Mouse (Mus musculus): Measurements from ENCODE around the gene Nsmce4a. TPM values are rescaled to one million over a fixed set of nuclear protein-coding genes. Genes with fewer than 3 reads are reported as not detected.

The Nsmce4a gene
- polyA plus RNA-seq, 1 experiment from 2014 or later: 74.8 TPM

GRCm38 (mm10) chr7:130576981-130577380 lies 4.1 kb upstream of the Nsmce4a start:
- WGBS: 32% methylated on average over 10 of the region's 10 CpGs
- peak overlapping the region; percentile 30 for H3K4me2 ChIP-seq
- H3K27ac ChIP-seq (replicated peaks): no peak overlapping the region; the same call in 1 of the 2 replicates
- H3K4me3 ChIP-seq (replicated peaks): no peak overlapping the region
- no peaks in the 10 kb centered on the region for H3K9me3 ChIP-seq (replicated peaks)
- no peaks in the 10 kb centered on the region for H3K36me3 ChIP-seq
- H3K4me1 ChIP-seq: peaks cover 17% of the 10 kb centered on the region
- H3K9ac ChIP-seq (replicated peaks): no peak overlapping the region
- ATAC-seq (ENCODE audit: low FRiP score): no peak
- no peaks in the 10 kb centered on the region for H3K27me3 ChIP-seq (replicated peaks)

DNA sequence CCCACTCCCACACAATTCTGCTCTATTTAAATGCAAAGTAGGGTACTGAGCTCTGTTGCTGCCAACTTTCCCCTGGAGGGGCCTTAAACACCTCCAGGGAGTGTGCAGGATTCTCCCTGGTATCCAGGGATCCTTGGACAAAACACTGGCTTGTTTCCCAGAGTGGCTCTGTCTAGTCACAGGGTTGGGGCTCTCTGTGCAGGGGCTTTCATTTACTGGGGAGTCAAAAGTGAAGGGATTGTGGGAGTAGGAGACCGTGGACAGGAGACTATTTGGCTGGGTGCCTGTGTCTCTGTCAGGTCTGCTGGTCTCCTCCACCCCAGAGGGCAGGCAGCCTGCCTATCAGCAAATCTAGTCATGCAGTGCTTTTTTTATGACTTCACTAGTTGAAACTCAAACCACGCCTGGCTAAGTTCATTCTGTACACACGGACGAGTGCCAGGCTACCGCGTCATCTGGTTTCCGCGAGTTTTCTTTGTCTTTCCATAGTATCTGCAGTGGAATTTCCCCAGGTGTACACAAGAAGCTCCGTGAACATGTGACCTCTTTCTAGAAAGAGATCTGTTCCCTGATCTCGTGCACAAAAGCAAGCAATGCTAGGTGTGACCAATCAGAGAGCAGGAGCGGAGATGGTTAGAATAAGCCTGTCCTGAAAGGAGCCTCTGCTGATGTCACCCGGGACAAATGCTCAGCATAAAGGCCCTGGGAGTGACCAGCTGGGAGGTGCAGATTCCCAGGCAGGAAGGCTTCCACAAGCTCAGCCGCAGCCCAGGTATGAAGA lies 1.5 kb upstream of the Nsmce4a start:
- Histone ChIP-seq H3K9me3 (replicated peaks) (no peaks in the 10 kb centered on the region), H3K4me3 (replicated peaks) (no peak overlapping the region), H3K27me3 (replicated peaks) (no peaks in the 10 kb centered on the region), H3K4me2 (peak overlapping the region; percentile 26), H3K27ac (replicated peaks) (0 out of 2 replicates have a peak overlapping the region, but pooled peaks have one; percentile 20), H3K9ac (replicated peaks) (no peak overlapping the region), H3K4me1 (peaks cover 17% of the 10 kb centered on the region), H3K36me3 (no peaks in the 10 kb centered on the region)
- 35% methylated on average over 13 of the region's 13 CpGs for WGBS
- ATAC-seq (ENCODE audit: low FRiP score): peak; percentile 79

GRCm38 (mm10) chr7:130573746-130574145 lies 828 bp upstream of the Nsmce4a start:
- WGBS: 81% methylated on average over 10 of the region's 10 CpGs

GRCm38 (mm10) chr7:130570472-130570871 lies 2.4 kb downstream of the Nsmce4a start:
- Histone ChIP-seq H3K9ac (replicated peaks) (no peak overlapping the region), H3K4me1 (peaks cover 9% of the 10 kb centered on the region), H3K36me3 (no peaks in the 10 kb centered on the region), H3K27me3 (replicated peaks) (no peaks in the 10 kb centered on the region), H3K4me2 (no peak overlapping the region), H3K4me3 (replicated peaks) (no peak overlapping the region), H3K9me3 (replicated peaks) (no peaks in the 10 kb centered on the region), H3K27ac (replicated peaks) (no peak overlapping the region)
- ATAC-seq (ENCODE audit: low FRiP score): no peak
- 29% methylated on average over 7 of the region's 7 CpGs for WGBS

More at GRCm38 (mm10) chr7:130573746-130574145, 828 bp upstream of the Nsmce4a start:
- Histone ChIP-seq H3K9me3 (replicated peaks) (no peaks in the 10 kb centered on the region), H3K36me3 (no peaks in the 10 kb centered on the region), H3K27ac (replicated peaks) (no peak overlapping the region), H3K4me2 (no peak overlapping the region), H3K4me3 (replicated peaks) (no peak overlapping the region), H3K27me3 (replicated peaks) (no peaks in the 10 kb centered on the region), H3K9ac (replicated peaks) (no peak overlapping the region), H3K4me1 (peaks cover 17% of the 10 kb centered on the region)
- no peak for ATAC-seq (ENCODE audit: low FRiP score)

- Histone ChIP-seq H3K36me3 (no peaks in the 10 kb centered on the region), H3K4me1 (no peaks in the 10 kb centered on the region)
Observed at GRCm38 (mm10) chr7:130568783-130569436, 4.0 kb downstream of the Nsmce4a start.

DNA sequence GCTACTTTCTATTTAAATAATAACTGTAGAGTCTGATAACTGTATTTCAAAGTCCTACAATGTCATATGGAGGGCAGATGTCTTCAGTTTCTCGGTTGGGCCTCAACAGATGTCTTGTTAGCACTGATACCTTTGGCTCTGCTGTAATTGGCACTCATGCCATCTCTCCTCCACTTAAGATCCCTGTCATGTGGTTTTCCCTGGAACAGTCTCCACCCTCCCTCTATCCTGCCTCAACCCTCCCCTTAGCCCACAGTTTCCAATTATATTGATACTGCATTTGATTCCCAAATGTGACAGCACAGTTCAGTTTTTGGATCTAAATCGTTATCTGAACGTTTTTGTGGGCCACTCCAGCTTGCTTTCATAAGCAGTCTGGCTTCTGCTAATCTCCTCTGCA lies 8.3 kb downstream of the Nsmce4a start:
- H3K4me1 ChIP-seq: no peaks in the 10 kb centered on the region
- 77% methylated on average over 3 of the region's 3 CpGs for WGBS
- no peaks in the 10 kb centered on the region for H3K9me3 ChIP-seq (replicated peaks)

More at GRCm38 (mm10) chr7:130568783-130569436, 4.0 kb downstream of the Nsmce4a start:
- Histone ChIP-seq H3K27me3 (replicated peaks) (no peaks in the 10 kb centered on the region), H3K4me2 (no peak overlapping the region), H3K4me3 (replicated peaks) (no peak overlapping the region), H3K27ac (replicated peaks) (no peak overlapping the region), H3K9me3 (replicated peaks) (no peaks in the 10 kb centered on the region), H3K9ac (replicated peaks) (no peak overlapping the region)
- no peak for ATAC-seq (ENCODE audit: low FRiP score)
- 86% methylated on average over 9 of the region's 9 CpGs for WGBS

DNA sequence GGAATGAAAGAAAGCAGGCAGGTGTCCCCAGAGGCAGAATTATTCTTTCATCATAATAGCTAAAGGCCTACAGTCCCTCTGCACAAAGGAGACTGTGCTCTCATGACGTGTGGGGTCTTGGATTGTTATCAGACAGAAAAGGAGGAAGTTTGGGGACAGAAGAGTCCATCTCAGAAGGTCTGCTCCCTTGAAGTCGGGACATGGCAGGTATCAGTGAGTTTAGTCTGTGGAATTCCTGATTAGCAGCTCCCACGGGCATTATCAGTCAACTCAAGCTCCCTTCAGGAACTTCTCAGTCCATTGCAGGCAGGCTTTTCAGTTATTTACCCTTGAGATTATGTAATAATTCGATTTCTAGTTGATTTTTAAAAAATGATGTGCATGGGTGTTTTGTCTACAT lies 9.0 kb downstream of the Nsmce4a start:
- 74% methylated on average over 4 of the region's 4 CpGs for WGBS
- H3K4me3 ChIP-seq (replicated peaks): no peak overlapping the region

More for the DNA sequence above, 8.3 kb downstream of the Nsmce4a start:
- Histone ChIP-seq H3K4me3 (replicated peaks) (no peak overlapping the region), H3K4me2 (no peak overlapping the region), H3K27ac (replicated peaks) (no peak overlapping the region), H3K27me3 (replicated peaks) (no peaks in the 10 kb centered on the region), H3K36me3 (no peaks in the 10 kb centered on the region), H3K9ac (replicated peaks) (no peak overlapping the region)
- no peak for ATAC-seq (ENCODE audit: low FRiP score)

DNA sequence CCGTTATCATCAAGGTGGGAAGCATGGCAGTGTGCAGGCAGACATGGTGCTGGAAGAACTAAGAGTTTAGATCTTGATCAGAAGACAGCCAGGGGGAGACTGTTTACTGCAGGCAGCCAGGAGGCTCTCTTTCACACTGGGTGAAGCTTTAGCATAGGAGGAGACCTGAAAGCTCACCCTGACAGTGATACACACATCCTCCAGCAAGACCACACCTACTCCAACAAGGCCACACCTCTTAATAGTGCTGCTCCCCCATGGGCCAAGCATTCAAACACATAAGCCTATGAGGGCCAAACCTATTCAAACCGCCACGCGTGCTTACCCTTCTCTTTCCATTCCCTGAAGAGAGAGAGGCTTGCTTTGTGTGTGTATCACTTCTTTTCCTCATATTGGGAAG lies 9.6 kb downstream of the Nsmce4a start:
- no peak for ATAC-seq (ENCODE audit: low FRiP score)
- no peak overlapping the region for H3K27ac ChIP-seq (replicated peaks)
- no peaks in the 10 kb centered on the region for H3K9me3 ChIP-seq (replicated peaks)
- H3K9ac ChIP-seq (replicated peaks): no peak overlapping the region
- no peaks in the 10 kb centered on the region for H3K36me3 ChIP-seq
- H3K4me1 ChIP-seq: no peaks in the 10 kb centered on the region
- WGBS: 87% methylated on average over 4 of the region's 4 CpGs
- H3K4me2 ChIP-seq: no peak overlapping the region
- no peak overlapping the region for H3K4me3 ChIP-seq (replicated peaks)
- H3K27me3 ChIP-seq (replicated peaks): no peaks in the 10 kb centered on the region

More for the DNA sequence above, 9.0 kb downstream of the Nsmce4a start:
- no peak for ATAC-seq (ENCODE audit: low FRiP score)
- Histone ChIP-seq H3K9me3 (replicated peaks) (no peaks in the 10 kb centered on the region), H3K9ac (replicated peaks) (no peak overlapping the region), H3K4me2 (no peak overlapping the region), H3K36me3 (no peaks in the 10 kb centered on the region), H3K27me3 (replicated peaks) (no peaks in the 10 kb centered on the region), H3K27ac (replicated peaks) (no peak overlapping the region), H3K4me1 (no peaks in the 10 kb centered on the region)

- no peak overlapping the region for H3K27ac ChIP-seq (replicated peaks)
- no peaks in the 10 kb centered on the region for H3K9me3 ChIP-seq (replicated peaks)
- no peaks in the 10 kb centered on the region for H3K27me3 ChIP-seq (replicated peaks)
- H3K4me2 ChIP-seq: no peak overlapping the region
- H3K4me1 ChIP-seq: no peaks in the 10 kb centered on the region
- H3K36me3 ChIP-seq: no peaks in the 10 kb centered on the region
- 73% methylated on average over 1 of the region's 1 CpGs for WGBS
- ATAC-seq (ENCODE audit: low FRiP score): no peak
- H3K4me3 ChIP-seq (replicated peaks): no peak overlapping the region
- H3K9ac ChIP-seq (replicated peaks): no peak overlapping the region
Observed at GRCm38 (mm10) chr7:130560933-130561332, 12.0 kb downstream of the Nsmce4a start.

DNA sequence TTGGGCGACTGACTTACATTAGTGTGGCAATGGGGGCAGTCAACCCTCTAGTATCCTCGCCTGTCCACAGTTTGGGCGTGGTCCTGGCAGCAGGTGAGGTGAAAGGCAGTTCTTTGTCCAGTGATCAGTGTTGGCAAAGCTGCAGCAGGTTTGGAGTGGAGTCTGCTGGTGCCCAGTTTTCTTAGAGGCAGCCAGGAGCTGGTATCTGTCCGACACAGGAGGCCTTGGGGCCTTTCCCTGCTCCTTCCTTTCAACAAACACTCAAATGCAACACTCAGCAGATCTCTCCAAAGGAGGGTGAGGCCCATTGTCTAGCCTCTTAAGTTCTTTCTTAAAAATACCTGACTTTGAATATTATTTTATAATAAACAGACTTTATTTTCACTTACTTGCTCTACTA lies 14.3 kb downstream of the Nsmce4a start:
- Histone ChIP-seq H3K4me2 (no peak overlapping the region), H3K4me3 (replicated peaks) (no peak overlapping the region), H3K36me3 (no peaks in the 10 kb centered on the region), H3K9ac (replicated peaks) (no peak overlapping the region), H3K27ac (replicated peaks) (no peak overlapping the region), H3K27me3 (replicated peaks) (no peaks in the 10 kb centered on the region), H3K4me1 (no peaks in the 10 kb centered on the region), H3K9me3 (replicated peaks) (no peaks in the 10 kb centered on the region)
- ATAC-seq (ENCODE audit: low FRiP score): no peak
- WGBS: 82% methylated on average over 4 of the region's 4 CpGs

- H3K4me3 ChIP-seq (replicated peaks): no peak overlapping the region
- H3K9ac ChIP-seq (replicated peaks): no peak overlapping the region
- H3K4me2 ChIP-seq: no peak overlapping the region
- no peak overlapping the region for H3K27ac ChIP-seq (replicated peaks)
- no peaks in the 10 kb centered on the region for H3K36me3 ChIP-seq
- no peak for ATAC-seq (ENCODE audit: low FRiP score)
- 60% methylated on average over 5 of the region's 5 CpGs for WGBS
- no peaks in the 10 kb centered on the region for H3K9me3 ChIP-seq (replicated peaks)
- H3K4me1 ChIP-seq: no peaks in the 10 kb centered on the region
- no peaks in the 10 kb centered on the region for H3K27me3 ChIP-seq (replicated peaks)
Observed at GRCm38 (mm10) chr7:130555597-130555996, 17.3 kb downstream of the Nsmce4a start.

GRCm38 (mm10) chr7:130553321-130553720 lies 19.6 kb downstream of the Nsmce4a start:
- H3K27ac ChIP-seq (replicated peaks): no peak overlapping the region
- H3K4me2 ChIP-seq: no peak overlapping the region
- no peak overlapping the region for H3K9ac ChIP-seq (replicated peaks)
- no peaks in the 10 kb centered on the region for H3K4me1 ChIP-seq
- no peaks in the 10 kb centered on the region for H3K27me3 ChIP-seq (replicated peaks)
- H3K9me3 ChIP-seq (replicated peaks): no peaks in the 10 kb centered on the region
- WGBS: 74% methylated on average over 4 of the region's 4 CpGs
- ATAC-seq (ENCODE audit: low FRiP score): no peak
- H3K4me3 ChIP-seq (replicated peaks): no peak overlapping the region
- H3K36me3 ChIP-seq: no peaks in the 10 kb centered on the region

Data from neural tube, embryonic 15.5 days (tissue).